Mouse (Mus musculus) liver, postnatal 0 days (tissue): ENCODE results near the gene Tigd4.

Source experiments
- CTCF ChIP-seq: sonication (generic); IDR thresholded peaks from 2 replicates; pipeline ENCODE4 v1.5.1; 2016; ENCODE audit warnings: antibody characterized with exemption, low read depth
- EP300 ChIP-seq: IDR thresholded peaks from 2 replicates; pipeline ENCODE4 v1.6.1; 2016; ENCODE audit warnings: antibody characterized with exemption, low read depth, mild to moderate bottlenecking

- TF ChIP-seq CTCF (no peak), EP300 (no peak)
These were observed 1.7 kb downstream of the Tigd4 start for GRCm38 (mm10) chr3:84594894-84595676.
